Mouse (Mus musculus): ENCODE results near the gene Pxdc1.

DNA sequence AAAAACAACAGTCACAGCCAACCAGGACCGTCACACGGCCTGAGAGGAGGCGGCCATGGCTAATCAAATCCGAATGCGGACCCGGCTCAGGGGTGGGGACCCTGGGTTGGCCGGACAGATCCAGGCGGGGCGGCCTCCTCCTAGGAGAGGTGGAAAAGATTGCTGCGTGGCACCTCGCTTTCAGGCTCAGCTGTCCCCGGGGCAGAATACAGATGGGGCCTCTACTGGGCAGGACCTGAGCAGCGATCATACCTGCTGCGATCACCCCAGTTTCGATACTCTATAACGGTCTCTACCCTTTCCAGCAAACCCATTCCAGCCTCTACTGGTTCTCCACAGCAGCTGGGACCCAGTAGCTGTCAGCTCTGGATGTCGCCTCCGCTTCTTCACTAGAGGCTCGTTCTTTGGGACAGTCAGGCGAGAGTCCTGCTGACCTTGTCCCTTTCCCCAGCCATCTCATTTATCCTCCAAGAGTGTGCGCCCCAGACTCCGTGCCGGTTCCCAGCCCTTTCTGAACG is 1.8 kb downstream of the Pxdc1 start:
- TF ChIP-seq CTCF (conservative IDR thresholded peaks at IDR 0.05; ENCODE audit: insufficient read depth, insufficient read length, low read depth, low read length), result no peak
- TF ChIP-seq POLR2A (IDR thresholded peaks at IDR 0.05; ENCODE audit: low read depth, low read length), result no peak
